Mouse (Mus musculus): ENCODE measurements around the gene Gm11037.
A peak's percentile ranks its signal among the peaks of the same experiment; 100 is the strongest.

Gene Gm11037

DNA sequence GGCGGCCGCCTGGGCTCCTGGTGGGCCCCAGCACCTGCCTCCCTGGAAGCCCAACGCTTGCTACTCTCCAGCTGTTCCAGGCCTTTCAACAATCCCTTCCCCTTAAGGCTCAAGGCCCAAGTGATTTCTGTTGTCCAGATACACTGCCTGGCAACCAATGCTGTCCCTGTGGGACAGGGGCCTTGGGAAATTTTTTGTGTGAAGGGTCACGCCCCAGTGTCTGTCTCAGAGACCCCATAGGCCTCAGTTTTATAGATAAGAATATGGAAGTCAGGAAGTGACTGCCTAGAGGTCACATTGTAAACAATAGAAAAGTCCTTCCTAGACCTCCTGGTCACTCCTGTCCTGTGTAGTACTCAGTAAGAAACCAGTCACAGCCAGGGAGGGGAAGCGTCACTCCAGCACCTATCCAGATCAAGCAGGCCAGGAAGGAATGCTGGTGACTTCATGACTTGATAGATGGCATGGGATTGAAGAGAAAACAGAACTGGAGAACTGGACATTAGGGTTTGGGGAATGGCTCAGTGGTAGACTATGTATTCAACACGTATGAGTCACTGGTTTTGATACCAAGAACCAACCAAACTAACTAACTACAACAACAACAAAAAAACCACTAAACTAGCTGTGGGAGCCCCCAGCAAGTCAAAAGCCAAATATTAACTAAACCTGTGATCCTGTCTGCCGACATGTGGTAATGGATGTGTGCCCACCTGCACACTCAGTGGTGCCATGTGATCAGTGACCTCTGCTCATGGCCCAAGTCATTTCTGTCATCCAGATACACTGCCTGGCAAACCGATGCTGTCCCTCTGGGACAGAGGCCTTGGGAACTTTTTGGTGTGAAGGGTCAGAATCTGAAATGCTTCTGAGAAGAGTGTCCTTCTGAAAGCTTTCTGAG is 15.3 kb downstream of the Gm11037 start:
- no peak for DNase-seq (ENCODE audit: low read depth, low spot score)

DNA sequence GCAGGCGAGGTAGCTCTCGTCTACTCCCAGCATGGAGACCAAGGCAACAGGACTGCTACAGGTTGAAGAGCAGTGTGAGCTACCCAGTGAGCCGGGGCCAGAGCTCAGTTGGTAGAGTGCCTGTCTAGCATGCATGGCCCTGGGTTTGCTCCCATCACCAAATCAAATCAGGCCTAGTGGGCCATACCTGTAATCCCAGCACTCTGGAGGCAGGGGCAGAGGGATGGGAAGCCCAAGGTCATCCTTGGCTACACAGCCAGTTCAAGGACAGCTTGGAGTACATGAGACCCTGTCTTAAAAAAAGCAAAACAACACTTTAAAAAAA is 15.9 kb downstream of the Gm11037 start:
- no peak for DNase-seq (ENCODE audit: low read depth, low spot score)

DNA sequence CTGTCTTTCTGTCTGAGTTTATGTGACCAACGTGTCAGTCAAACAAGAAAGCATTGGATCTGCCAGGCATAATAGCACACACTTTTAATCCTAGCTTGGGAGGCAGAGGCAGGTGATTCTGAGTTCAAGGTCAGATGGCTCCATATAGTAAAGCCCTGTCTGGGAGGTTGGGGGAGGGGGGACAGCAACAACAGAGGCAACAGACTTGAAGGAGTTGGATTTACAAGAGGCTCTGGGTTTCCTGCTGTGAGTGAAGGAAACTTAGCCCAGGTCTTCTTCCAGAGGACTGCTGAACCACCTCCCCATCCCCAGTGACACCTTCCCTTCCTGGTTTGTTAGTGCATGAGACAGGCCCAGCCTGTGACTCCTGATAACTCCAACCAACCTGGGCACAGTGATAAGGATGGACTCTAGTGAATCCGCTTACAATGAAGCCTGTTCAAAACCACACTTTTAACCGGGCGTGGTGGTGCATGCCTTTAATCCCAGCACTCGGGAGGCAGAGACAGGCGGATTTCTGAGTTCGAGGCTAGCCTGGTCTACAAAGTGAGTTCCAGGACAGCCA is 19.0 kb downstream of the Gm11037 start:
- no peak for DNase-seq (ENCODE audit: low read depth, low spot score)

GRCm38 (mm10) chr2:131154036-131154435 is 20.7 kb downstream of the Gm11037 start:
- DNase-seq (ENCODE audit: low read depth, low spot score) = no peak

GRCm38 (mm10) chr2:131156987-131157386 is 23.7 kb downstream of the Gm11037 start:
- no peak for DNase-seq (ENCODE audit: low read depth, low spot score)

- DNase-seq (ENCODE audit: low read depth, low spot score) = no peak
Observed at GRCm38 (mm10) chr2:131159491-131159910, 26.2 kb downstream of the Gm11037 start.

- peak; percentile 100 for DNase-seq (ENCODE audit: low read depth, low spot score)
Observed at GRCm38 (mm10) chr2:131159938-131160581, 26.8 kb downstream of the Gm11037 start, which contains the start of gene 1700037H04Rik. Gene 1700037H04Rik (minus strand): TSS chr2:131160081.

- peak; percentile 57 for DNase-seq (ENCODE audit: low read depth, low spot score)
Observed at GRCm38 (mm10) chr2:131160671-131161111, 27.4 kb downstream of the Gm11037 start.

DNA sequence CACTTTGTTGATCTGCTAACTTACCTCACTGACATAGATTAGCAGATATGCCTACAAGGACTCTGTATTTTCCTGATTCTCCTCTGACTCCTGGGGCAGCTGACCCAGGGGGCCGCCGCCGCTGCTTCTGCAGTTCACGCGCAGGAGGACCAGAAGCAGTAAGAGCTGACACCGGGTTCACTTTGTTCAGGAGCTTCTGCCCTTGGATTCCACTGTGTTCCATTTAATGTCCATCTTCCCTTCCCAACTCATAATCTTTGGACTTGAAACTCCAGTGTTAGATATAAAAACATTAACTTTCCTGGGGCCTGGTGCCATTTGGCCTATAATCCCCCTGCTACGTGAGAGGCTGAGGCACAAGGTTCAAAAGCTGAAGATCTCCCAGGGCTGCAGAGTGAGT is 30.6 kb downstream of the Gm11037 start:
- no peak for DNase-seq (ENCODE audit: low read depth, low spot score)

GRCm38 (mm10) chr2:131166172-131166571 is 32.9 kb downstream of the Gm11037 start:
- no peak for DNase-seq (ENCODE audit: low read depth, low spot score)

DNA sequence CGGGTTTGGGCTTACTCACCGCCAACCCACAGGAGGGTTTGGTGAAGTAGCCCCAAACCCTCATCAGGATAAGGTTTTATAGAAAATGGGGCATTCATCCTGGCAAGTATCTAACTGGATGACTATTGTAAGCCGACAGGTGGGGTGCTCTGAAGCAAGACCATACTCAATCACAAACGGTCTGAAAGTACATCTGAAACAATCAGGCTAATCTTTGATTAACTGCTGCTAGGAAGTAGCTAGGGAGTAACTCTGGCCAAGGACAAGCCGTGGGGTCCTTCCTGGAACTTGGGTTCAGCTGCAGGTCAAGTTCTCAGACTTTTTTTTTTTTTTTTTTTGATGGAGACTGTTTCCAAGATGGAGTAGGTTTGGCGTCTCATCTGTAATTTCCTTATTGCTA is 34.7 kb downstream of the Gm11037 start:
- DNase-seq (ENCODE audit: low read depth, low spot score) = no peak

DNA sequence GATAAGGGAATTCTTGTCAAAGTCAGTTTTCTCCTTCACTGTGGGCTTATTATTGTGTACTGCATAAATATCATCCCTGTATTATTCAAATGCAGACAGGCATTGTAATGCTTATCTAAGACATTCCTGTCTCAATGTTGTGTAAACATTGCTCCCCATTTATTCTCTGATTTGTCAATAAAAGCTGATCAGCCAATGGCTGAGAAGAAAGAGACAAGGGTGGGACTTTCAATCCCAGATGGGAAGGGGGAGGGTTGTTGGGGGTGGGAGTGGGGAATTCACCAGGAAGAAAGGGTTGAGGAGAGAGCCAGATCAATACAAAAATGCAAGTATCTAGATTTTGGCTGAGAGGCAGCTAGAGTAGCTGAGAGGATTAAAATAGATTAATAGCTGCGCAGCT is 35.6 kb downstream of the Gm11037 start:
- DNase-seq (ENCODE audit: low read depth, low spot score) = no peak

GRCm38 (mm10) chr2:131170936-131171335 is 37.6 kb downstream of the Gm11037 start:
- no peak for DNase-seq (ENCODE audit: low read depth, low spot score)

DNA sequence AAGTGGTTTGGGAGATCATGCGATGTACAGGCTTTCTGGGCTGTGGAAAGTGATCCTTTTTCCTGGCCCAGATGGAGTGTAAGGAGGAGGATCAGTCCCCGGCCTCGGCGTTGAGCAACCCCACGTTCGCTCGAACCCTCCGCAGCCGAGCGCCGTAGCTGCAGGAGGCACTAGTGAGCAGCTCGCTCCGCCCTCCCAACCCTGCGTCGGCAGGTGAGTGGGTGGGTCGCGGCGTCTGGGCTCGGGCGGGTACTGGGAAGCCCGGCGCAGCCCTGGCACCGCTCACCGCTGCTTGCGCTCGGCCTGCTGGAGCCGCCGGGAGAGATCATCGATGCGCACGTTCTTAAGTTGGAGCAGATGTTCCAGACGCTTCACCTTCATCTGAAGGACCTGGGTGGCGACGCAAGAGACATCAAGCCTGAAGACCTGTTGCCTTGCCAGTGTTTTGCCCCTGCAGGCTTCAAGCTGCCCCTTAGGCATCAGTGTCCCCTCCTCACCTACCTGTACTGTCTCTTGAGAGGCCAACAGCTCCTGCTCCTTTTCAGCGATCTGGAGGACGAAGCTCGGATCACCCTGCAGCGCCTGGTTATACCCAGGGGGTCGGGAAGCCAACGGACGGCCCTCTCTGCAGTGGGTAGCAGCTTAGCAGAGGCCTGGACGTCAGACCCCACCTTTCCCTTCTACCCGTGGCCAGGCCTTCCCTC is 38.3 kb downstream of the Gm11037 start:
- peak; percentile 58 for DNase-seq (ENCODE audit: low read depth, low spot score)

DNA sequence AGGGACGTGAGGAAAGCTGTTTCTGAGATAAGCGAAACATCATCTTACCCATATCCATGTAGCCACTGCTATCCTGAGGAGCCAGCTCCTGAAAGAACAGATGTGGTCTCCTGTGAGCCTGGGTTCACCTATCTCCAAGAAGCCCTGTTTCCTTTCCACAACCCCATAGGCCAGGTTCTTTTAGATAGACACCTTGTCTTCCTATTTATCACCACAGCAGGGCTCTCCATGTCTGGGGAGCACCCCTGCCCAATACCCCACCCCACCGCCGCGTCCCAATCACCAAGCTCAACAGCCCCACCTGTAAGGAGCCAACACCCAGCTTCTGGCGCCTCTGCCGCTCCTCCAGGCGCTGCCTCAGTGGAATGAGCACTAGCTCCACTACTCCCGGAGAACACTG is 39.0 kb downstream of the Gm11037 start:
- no peak for DNase-seq (ENCODE audit: low read depth, low spot score)

GRCm38 (mm10) chr2:131174700-131175099 is 41.4 kb downstream of the Gm11037 start:
- DNase-seq (ENCODE audit: low read depth, low spot score) = peak; percentile 95

GRCm38 (mm10) chr2:131175286-131175944 is 42.1 kb downstream of the Gm11037 start:
- no peak for DNase-seq (ENCODE audit: low read depth, low spot score)

DNA sequence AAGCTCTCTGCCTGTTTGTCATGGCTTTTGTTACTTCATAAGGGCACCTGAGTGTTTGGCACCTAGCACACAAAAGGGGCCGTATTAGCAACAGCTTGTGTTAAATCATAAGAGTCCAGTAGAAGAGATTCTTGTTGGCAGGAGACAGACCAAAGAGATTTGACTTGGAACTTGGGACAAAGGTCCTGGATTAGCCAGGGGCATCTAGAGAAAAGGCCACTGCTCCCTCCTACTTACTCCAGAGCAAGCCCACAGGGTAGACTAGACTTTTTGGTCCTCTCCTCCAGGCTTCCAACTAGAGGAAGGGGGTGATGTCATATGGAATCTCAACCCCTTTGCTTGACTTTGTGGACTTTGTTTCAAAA is 42.6 kb downstream of the Gm11037 start:
- DNase-seq (ENCODE audit: low read depth, low spot score) = no peak

- no peak for DNase-seq (ENCODE audit: low read depth, low spot score)
Observed at GRCm38 (mm10) chr2:131176491-131176890, 43.2 kb downstream of the Gm11037 start.

- no peak for DNase-seq (ENCODE audit: low read depth, low spot score)
Observed at GRCm38 (mm10) chr2:131177932-131178331, 44.6 kb downstream of the Gm11037 start.

GRCm38 (mm10) chr2:131178828-131179245 is 45.5 kb downstream of the Gm11037 start:
- DNase-seq (ENCODE audit: low read depth, low spot score) = no peak

Data from brain, adult 2 months (tissue).